Mouse (Mus musculus) heart, adult 18-20 months (tissue): ENCODE data around the gene Rab20. TPM values are rescaled to one million over a fixed set of nuclear protein-coding genes. Genes with fewer than 3 reads are reported as not detected.
"Not testable (repeated sequence)": the region's sequence is repeated elsewhere in the genome, so short reads cannot be mapped to it uniquely, and the experiment has no call there.

Experiments
- DNase-seq, 2 experiments: peaks; one replicate each; pipeline ENCODE4 v3.0.0; 2021 to 2022; ENCODE audit warnings: mixed read lengths in 1 of 2
- total RNA-seq, 2 experiments: library from RNA; stranded (reverse); gene quantifications; 2 replicates each; pipeline ENCODE4 v1.2.3; 2021

Rab20 gene
- total RNA-seq, 2 experiments from 2014 or later: 17.4 to 20.5 TPM

DNA sequence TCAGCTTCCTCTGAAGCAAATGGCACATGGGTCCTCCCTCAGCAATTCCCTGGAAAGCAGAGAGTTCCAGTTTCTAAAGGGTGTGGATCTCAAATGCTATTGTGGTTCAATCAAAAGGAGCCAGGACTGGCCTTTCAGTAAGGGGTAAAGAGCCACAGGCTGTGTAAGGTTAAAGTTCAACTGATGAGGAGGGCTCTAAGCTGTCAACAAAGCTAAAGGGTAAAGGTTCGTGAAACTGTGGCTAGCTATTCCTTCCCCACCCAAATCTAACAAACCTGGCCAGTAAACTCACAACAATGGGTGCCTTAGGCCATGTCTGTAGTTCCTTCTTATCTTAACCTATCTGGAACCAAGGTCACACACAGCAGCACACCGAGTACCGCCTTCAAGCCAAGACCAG lies 3.4 kb upstream of the Rab20 start:
- no peak for DNase-seq

DNA sequence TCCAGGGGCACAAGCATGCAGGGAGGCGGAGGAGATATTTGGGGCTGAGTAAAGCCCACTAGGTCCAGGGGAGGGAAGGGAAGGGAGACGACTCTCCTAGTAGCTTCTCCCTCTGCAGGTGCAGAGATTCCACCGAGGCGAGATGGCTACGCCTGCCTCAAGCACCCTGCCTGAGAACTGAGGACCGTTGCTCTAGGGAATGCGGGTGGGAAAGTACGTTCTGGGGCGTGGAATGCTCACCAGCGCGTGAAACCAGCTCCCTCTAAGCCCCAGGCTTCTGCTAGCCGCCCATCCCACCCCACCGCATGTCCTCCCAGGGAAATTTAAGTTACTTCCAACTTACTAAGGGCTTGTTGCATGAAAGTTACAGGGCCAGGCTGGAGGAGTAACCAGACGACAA lies 1.1 kb upstream of the Rab20 start:
- DNase-seq: no peak

DNA sequence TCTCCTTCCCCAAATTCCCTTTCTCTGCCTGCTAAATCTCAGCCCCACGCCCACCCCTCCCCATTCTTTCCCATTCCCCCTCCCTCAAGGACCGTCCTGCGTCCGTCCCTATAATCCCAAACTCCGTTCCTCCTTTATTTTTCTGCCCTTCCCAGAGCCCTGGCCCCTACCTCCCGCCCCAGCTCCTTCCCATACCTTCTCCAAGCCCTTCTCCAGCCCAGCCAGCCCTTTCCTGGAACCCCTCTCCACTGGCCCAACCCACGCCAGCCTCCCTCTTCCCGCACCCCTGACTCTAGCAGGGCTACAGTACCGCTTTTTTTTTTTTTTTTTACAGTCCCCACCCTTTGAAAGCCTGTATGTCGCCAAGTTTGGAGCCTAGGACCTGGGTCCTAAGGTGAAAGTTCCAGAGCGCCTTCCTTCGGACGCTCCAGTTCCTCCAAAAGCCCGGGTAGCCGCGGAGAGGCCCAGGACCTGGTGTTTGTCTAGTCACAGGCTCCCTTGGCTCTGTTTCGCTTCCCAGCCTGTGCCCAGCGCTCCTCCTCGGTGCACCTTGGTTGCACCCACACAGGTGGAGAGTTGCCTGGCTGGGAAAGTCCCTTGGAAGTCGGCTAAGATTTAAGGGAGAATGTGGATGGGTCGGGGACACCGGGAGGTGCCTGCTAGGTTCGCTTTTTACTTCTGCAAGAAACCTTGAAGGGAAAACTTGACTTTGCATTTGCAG lies 457 bp upstream of the Rab20 start:
- peak; percentile 17 to 30 for DNase-seq

DNA sequence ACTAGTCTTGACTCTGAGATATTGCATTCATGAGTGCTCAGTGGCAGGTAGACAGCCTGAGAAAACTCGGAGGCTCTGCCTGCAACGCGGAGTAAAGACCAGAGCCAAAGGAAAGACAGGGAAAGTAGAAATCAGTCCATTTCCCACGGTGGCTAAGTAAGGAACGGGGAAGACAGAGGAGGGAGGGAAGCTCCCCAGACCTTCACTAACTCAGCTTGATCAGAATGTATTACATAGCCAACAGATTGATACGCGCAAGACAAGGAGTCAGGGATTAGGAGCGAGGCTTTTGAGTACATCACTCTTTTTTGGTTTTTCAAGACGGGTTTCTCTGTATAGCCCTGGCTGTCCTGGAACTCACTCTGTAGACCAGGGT lies 1.3 kb downstream of the Rab20 start:
- DNase-seq: no peak

DNA sequence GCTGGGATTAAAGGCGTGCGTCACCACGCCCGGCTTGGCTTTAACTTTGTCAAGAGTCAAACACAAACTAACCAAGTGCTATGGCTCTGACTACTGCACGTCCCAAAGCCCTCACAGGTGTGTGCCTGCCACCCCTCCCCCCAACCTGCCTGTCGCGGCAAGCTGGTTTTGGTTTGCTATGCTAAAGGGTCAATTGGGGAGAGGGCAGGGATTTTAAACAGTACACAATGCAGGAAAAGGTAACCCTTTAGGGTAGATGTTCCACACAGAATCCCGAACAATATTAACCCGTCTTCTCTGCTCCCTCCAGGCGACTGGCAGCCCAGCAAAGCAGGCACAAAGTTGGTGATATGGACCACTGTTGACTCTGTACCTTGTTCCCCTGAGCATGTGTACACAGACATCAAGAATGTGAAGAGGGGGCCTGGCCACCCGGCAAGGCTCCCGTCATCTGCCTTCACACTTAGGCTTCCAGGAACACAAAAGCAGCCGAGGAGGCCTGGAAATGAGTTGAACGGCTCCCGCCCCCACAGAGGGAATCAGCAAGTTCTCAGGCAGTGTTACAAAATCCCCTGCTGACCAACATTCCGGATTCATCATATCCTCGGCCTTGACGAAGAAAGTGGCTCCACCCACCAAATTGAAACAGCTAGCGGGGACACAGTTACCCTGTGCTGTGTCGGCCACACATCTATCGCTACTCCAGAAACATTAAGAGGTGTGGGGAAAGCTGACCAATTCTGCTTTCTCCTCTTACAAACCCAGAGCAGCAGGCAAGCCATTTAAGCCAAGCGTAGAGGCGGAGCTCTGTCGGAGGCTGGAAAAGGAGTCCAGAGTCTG lies 2.0 kb downstream of the Rab20 start:
- peak; percentile 84 to 86 for DNase-seq

DNA sequence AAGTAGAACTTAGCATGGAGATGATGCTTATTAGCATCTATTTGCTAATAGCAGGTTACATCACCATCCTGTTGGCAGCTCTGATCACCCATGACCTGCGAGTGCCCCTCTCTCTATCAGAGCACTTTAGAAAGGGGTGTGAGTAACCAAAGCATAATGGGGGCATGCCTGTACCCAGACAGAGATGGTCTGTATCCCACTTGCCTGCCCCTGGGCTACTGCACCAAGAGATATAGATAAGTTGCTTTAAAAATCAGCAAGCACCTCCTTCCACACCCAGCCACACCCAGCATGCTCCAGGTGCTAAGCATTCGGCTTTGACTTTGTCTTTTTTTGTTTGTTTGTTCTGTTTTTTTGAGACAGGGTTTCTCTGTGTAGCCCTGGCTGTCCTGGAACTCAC lies 2.6 kb downstream of the Rab20 start:
- peak in 1 of 2 experiments; percentile 25 for DNase-seq

DNA sequence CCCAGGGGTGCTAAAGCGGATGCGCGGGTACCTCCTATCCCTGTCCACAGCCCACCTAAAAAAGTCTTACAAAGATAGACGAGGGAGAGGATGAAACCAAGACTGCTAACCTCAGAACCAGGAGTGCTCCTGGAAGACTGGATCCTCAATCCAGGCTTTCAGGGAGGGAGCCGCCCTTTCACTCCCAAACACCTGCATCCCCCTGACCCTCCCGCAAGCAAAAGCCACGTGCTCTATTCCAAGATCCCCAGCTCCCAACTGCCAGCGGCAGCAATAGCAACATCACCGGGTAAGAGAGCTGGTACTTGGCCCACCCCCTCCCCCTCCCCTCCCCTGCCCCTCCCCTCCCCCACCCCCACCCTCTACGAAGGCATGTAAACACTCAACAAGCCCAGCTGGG lies 3.1 kb downstream of the Rab20 start:
- no peak for DNase-seq

DNA sequence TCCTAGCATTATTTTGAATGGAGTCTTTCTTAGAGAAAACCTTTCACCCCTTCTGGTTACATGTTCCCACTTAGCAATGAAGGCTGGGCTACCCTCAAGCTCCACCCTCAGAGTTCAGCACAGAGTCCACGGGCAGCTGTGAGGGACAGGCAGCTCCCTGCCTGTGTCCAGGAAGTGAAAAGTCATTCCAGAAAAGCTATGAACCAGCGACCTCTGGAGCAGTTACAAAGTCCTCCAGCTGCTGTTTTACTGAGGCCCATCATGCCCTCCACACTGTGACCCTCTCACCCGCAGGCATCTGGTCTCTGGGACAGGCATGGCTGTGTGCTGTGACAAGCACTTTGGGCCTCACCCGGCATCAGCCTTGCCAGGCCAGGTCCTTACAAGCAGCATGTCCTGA lies 5.4 kb downstream of the Rab20 start:
- peak; percentile 51 to 67 for DNase-seq

DNA sequence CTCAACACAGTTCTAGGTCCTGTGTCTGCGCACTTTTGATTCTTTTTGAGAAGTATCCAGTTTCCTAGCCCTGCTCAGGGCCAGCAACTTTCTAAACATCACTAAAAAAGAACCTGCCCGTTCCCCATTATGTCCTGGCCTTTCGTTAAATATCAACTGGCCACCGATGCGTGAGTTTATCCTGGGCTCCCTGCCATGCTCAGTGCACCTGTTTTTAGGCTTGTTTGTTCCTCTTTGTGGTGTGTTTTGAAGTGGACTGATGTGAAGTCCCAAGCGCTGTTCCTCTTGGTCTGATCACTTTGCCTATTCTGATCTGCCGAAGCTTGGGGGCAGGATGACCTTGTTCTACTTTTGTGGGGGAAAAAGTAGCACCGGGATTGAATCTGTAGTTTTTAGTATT lies 7.2 kb downstream of the Rab20 start:
- DNase-seq: no peak

DNA sequence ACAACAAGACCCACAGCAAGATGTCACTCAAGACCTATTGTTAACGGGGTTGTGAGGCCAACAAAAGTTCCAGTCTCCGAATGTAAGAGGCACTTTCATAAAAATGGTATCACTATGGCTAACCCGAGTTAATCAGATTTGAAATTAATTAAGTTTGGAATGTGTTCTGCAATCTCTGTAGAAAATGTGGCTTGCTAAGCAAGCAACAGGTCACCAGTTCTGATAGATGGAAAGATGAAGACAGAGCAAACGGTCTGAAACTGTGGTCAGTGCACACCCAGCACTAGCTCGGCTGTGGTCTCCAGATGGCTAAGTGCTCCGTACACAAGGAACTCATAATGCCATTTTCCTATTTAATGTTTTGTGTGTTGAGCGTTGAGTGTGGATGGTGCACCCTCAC lies 7.8 kb downstream of the Rab20 start:
- no peak for DNase-seq

DNA sequence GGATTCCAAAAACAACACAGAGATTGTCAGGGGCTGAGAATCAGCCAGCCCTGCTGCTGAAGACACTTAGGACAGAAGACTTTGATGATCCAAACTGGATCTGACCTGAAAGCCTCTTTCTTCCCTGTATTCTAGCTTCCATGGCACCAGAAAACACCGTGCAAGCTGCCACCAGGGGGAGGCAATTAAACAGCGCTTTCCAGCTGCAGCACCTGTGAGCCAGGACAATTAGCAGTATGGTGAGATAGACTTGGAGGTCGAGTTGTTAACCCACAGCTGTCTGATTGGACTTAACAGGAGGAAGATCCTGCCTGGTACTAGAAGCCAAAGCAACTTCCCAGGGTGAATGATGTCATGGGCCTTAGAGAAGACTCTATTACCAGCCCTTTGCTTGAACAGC lies 9.4 kb downstream of the Rab20 start:
- peak; percentile 50 to 76 for DNase-seq

DNA sequence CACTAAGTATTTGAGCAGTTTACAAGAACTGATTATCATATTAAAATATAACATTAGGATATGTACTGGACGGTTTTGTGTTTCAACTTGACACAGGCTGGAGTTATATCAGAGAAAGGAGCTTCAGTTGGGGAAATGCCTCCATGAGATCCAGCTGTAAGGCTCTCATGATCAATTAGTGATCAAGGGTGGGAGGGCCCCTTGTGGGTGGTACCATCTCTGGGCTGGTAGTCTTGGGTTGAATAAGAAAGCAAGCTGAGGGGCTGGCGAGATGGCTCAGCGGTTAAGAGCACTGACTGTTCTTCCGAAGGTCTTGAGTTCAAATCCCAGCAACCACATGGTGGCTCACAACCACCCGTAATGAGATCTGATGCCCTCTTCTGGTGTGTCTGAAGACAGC lies 12.0 kb downstream of the Rab20 start:
- DNase-seq: not testable (repeated sequence)

DNA sequence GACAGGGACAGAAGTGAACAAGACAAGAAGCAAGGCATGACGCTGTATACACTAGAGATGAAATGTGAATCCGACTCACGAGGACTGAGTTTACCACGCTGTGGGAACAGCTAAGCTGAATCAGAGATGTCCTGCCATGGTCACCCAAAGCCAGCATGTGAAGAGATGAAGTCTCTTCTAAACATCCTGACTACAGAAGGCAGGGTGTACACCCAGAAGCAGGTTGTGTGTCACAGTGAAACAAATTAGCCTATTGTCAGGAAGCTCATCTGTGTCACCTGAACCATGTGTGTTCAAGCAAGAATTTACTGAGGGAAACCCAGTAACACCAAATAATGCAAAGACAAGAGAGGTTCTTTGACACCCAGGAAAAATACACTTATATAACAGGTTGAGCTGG lies 12.9 kb downstream of the Rab20 start:
- DNase-seq: no peak

DNA sequence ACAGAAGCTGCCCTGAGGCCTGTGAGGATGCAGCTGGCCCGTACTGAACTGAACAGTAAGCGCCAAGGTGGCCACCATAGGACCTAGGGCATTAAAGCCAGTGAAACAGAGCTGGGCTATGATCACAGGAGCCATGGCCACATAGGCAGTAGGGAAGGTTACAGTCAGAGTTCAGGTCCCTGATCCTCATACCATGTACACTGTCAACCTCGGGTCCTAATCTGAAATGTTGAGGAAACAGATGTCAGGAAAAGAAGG lies 13.9 kb downstream of the Rab20 start:
- no peak for DNase-seq

DNA sequence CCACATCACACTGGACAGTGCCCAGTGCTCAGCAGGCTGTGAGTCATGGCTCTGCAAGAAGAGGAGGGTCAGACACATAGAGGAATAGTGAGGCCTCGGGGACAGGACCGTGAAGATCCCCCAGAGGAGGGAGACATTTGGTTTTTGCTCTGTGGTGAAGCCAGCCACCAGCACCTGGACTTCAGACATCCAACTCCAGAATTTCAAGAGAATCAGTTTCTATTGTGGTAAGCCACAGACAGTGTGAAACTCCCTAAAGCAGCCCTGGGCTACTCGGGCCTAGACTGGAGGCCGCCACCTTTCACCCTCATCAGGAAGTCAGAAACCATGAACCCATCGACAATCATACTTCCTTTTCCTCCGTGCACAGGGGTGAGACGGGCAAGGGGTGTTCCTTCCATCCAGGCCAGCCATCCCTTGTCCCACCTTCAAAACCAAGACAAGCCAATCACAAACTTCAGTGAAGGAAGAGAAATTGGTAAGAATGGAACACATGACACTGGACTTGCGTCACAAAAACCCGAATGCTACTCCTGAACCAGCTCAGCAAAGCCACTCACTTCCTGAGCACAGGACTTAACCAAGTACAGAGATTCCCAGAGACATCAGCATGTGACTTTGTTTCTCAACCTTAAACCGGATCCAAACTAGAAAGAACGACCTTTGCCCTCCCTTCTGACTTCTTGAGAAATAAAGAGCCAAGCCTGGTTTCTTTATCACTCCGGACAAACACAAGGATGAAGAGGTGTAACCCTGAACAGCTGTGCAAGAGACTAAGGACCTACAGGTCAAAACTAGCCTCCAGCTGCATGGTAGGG lies 14.4 kb downstream of the Rab20 start:
- DNase-seq: peak in 1 of 2 experiments; percentile 70

DNA sequence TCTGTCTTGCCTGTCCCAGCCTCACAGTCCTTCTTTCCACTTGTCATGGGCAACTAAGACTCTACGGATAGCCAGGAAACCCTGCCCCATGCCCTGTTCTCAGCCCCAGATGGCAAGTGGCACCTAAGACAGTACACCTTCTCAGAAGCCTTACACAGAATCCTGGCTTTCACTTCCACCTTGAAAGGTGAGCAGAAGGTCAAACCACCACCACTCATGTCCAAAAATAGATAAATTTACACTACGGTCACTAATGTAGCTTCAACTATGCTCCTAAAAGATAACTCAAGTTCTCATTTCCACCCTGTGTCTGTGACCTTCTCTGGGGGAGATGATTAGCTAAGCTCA lies 15.0 kb downstream of the Rab20 start:
- no peak for DNase-seq

DNA sequence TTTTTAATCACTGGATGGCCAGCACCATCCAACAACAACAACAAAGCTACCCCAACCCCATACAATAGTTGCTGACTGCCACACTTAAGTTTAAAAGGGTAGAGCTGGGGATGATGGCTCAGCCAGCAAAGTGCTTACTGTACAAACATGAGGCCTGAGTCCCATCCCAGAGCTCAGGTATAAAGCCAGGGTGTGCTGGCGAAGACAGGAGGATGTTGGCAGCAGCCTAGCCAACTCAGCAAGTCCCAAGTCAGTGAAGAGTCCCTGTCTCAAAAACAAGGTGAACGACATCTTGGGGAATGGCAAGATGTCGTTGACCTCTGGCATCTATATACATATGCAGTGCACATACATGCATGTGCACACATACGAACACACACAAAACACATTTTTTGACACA lies 15.9 kb downstream of the Rab20 start:
- no peak for DNase-seq

DNA sequence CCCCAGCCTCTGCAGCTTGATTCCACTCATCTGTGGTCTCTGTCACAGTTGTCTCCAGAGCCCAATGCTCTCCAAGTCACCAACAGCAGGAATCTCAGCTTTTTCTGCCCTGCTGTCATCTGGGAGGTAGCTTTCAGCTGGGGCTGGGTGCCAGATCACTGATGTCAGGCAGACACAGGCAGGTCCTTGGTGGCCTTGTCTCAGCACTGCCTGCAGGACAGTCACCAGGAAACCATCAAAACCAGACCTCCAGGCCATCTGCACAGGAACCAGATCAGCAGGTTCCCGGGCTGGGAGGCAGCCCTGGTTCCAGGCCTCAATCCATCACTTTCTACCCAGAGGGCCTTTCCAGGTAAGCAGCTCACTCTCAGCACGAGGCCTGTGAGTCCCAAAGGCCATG lies 16.7 kb downstream of the Rab20 start:
- DNase-seq: no peak

DNA sequence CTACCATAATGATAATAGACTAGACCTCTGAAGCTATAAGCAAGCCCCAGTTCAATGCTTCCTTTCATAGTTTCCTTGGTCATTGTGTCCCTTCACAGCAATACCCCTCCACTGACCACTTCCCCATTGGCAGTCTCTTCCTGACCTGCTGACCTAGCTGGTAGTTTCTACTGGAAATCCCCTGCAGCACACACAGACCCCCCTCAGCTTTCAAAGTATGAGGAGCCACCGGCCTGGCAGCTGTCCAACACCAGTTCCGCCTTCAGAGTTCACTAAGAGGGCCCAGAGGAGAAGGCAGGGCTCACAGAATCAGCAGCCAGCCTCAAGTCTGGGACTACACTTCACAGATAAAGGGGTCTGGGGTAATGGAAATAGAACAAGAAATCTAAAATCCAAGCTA lies 17.6 kb downstream of the Rab20 start:
- peak in 1 of 2 experiments; percentile 62 for DNase-seq

DNA sequence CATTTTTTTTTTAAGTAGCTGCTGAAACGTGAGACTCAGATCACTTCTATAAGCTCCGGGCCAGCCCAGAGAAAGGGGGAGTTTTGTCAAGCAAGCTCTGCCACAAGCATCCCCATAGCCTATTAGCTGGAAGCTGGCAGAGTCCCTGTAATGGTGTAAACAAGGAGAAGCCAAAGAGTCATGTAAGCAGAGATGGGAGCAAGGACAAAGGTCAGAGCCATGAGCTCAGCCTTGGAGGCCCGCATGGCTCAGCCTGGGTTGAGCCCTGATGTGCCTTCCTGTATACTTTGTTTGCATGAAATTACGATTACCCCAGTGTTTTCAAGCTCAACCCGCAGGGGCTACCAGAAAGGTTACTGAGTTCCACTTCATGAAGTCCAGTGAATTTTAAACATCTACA lies 19.5 kb downstream of the Rab20 start:
- DNase-seq: no peak

DNA sequence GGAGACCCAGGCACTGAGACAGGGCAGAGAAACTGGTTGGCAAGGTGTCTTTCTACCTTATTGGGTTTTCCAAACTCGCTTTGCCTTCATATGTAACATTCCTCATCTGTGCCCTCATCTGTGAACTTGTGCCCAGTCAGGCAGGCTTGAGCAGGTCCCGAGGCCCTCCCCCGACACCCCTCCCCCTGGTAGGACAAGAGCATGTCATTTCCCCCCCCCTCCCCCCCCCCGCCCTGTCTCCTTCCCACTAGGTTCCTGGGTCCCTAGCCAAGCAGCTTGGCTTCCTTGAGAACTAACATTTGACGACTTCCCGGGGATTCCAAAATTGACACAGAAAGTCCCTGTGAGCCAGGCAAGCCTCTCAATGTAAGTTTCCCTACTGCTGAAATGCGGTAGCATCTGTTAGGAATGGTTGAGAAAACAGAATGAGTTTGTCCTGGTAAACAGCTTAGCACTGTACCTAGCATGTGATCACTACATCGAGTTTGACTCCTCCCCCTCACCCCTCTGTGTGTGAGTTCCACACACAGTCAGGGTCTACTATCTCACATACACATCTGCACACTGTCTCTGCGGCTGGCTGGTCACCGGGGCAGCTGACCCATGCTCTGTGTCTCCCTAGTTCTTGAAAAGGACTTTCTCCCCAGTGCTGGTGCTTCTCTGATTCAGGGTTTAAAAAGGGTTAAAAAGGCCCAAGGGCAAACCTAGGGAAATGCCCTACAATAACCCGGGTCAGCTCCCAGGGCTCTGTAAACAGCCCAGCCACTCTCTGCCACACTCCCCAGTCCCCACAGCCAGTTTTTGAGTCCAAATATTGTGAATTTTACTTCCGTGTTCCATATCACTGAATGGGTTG lies 20.3 kb downstream of the Rab20 start:
- peak in 1 of 2 experiments; percentile 46 for DNase-seq

DNA sequence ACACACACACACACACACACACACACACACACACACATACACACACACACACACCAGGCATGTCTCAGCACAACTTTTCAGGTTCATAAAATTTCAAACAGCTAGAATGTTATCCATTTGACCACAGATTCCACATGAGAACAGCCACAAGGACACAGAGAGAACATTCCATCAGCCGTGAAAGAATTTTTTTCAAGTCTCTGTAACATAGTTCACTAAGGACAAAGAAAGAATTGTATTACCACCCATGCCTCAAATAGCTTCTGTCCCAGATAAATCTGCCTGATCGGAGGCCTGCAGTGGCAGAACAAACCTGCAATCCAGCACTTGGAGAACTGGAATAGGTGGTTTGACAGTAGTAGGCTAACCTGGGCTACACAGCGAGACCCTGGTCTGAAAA lies 21.2 kb downstream of the Rab20 start:
- no peak for DNase-seq
